Mouse (Mus musculus): ENCODE data around the gene E430018J23Rik.

- TF ChIP-seq POLR2A (IDR thresholded peaks at IDR 0.05; ENCODE audit: control insufficient read depth, extremely low read depth, insufficient read depth, low read length, poor library complexity) = peak; percentile 49; the same call in 1 of the 2 replicates
- TF ChIP-seq CTCF (IDR thresholded peaks at IDR 0.05; ENCODE audit: borderline replicate concordance, control insufficient read depth, extremely low read depth, insufficient read depth, low read length, poor library complexity) = peak; percentile 33; the same call in 1 of the 2 replicates
Observed at GRCm38 (mm10) chr7:127406002-127406987, 12.9 kb upstream of the E430018J23Rik start, which contains the start of gene Zfp764.
